Mouse (Mus musculus) ES-Bruce4 (cell line): ENCODE measurements around the gene Cacng2. TPM values are rescaled to one million over a fixed set of nuclear protein-coding genes. Genes with fewer than 3 reads are reported as not detected.
A peak's percentile ranks its signal among the peaks of the same experiment; 100 is the strongest.

Experiments
- H3K27ac ChIP-seq: 2 replicates; pipeline ENCODE4 v1.5.1; 2012; ENCODE audit warnings: low read length, inconsistent platforms; ENCODE audit not compliant: insufficient read depth
- H3K27me3 ChIP-seq: 2 replicates; pipeline ENCODE4 v1.6.1; 2012; ENCODE audit warnings: mild to moderate bottlenecking, low read length, inconsistent platforms; ENCODE audit not compliant: control insufficient read depth, poor library complexity, insufficient read depth, severe bottlenecking
- H3K36me3 ChIP-seq: 2 replicates; pipeline ENCODE4 v1.6.1; 2012; ENCODE audit warnings: inconsistent platforms, mild to moderate bottlenecking, low read length, moderate library complexity; ENCODE audit not compliant: control insufficient read depth, poor library complexity, insufficient read depth, severe bottlenecking
- H3K4me1 ChIP-seq: one replicate; pipeline ENCODE4 v1.8.1; 2011; ENCODE audit warnings: low read length; ENCODE audit not compliant: control insufficient read depth, insufficient read depth
- H3K4me3 ChIP-seq: 2 replicates; pipeline ENCODE4 v1.5.1; 2011; ENCODE audit warnings: low read depth, mild to moderate bottlenecking, low read length
- H3K9ac ChIP-seq: 2 replicates; pipeline ENCODE4 v1.6.1; 2012; ENCODE audit warnings: low read depth, mild to moderate bottlenecking, inconsistent platforms; ENCODE audit not compliant: poor library complexity, severe bottlenecking
- H3K9me3 ChIP-seq: replicated peaks from 2 replicates; pipeline ENCODE4 v1.6.1; 2012; ENCODE audit warnings: mild to moderate bottlenecking, low read length, inconsistent platforms; ENCODE audit not compliant: control insufficient read depth, poor library complexity, insufficient read depth, severe bottlenecking
- CTCF ChIP-seq: IDR thresholded peaks from one replicate; pipeline ENCODE4 v1.8.1; 2011; ENCODE audit warnings: low read depth, low read length
- EP300 ChIP-seq: IDR thresholded peaks from 2 replicates; pipeline ENCODE4 v1.6.1; 2011; ENCODE audit warnings: low read depth, low read length; ENCODE audit not compliant: insufficient read depth
- POLR2A ChIP-seq: IDR thresholded peaks from one replicate; pipeline ENCODE4 v1.8.1; 2011; ENCODE audit warnings: low read length; ENCODE audit not compliant: insufficient read depth
- polyA plus RNA-seq: library from polyadenylated mRNA; stranded (reverse); fragments of >200 nt; gene quantifications from 2 replicates; pipeline ENCODE4 v1.2.4, GENCODE M21; 2011; ENCODE audit warnings: low read depth; ENCODE audit not compliant: missing spikeins, insufficient read depth, insufficient read length

Cacng2 gene
- polyA plus RNA-seq, 1 experiment, result not detected

- TF ChIP-seq POLR2A, result no peak
- Histone ChIP-seq H3K27me3 (no peaks in the 10 kb centered on the region), H3K4me1 (no peaks in the 10 kb centered on the region), H3K4me3 (no peak overlapping the region), H3K36me3 (no peaks in the 10 kb centered on the region), H3K9me3 (no peaks in the 10 kb centered on the region), H3K27ac (no peak overlapping the region), H3K9ac (no peak overlapping the region)
Observed at GRCm38 (mm10) chr15:78080326-78080725, 39.5 kb downstream of the Cacng2 start.

- no peaks in the 10 kb centered on the region for H3K36me3 ChIP-seq
- H3K27ac ChIP-seq, result no peak overlapping the region
Observed at GRCm38 (mm10) chr15:78078776-78079628, 40.8 kb downstream of the Cacng2 start.

GRCm38 (mm10) chr15:78078206-78078605, 41.6 kb downstream of the Cacng2 start:
- Histone ChIP-seq H3K27me3 (no peaks in the 10 kb centered on the region), H3K36me3 (no peaks in the 10 kb centered on the region), H3K9ac (no peak overlapping the region), H3K4me1 (no peaks in the 10 kb centered on the region), H3K4me3 (no peak overlapping the region), H3K27ac (no peak overlapping the region), H3K9me3 (no peaks in the 10 kb centered on the region)
- no peak for TF ChIP-seq POLR2A
- no peak for TF ChIP-seq CTCF
- no peak for TF ChIP-seq EP300

More at GRCm38 (mm10) chr15:78078776-78079628, 40.8 kb downstream of the Cacng2 start:
- H3K4me3 ChIP-seq, result no peak overlapping the region
- H3K27me3 ChIP-seq, result no peaks in the 10 kb centered on the region
- no peak for TF ChIP-seq POLR2A
- TF ChIP-seq EP300, result no peak
- TF ChIP-seq CTCF, result no peak
- no peaks in the 10 kb centered on the region for H3K4me1 ChIP-seq
- H3K9me3 ChIP-seq, result no peaks in the 10 kb centered on the region
- H3K9ac ChIP-seq, result no peak overlapping the region

GRCm38 (mm10) chr15:78075921-78076320, 43.9 kb downstream of the Cacng2 start:
- Histone ChIP-seq H3K27me3 (no peaks in the 10 kb centered on the region), H3K4me3 (no peak overlapping the region), H3K36me3 (no peaks in the 10 kb centered on the region), H3K9ac (no peak overlapping the region), H3K4me1 (no peaks in the 10 kb centered on the region), H3K27ac (no peak overlapping the region), H3K9me3 (no peaks in the 10 kb centered on the region)
- TF ChIP-seq EP300, result no peak
- no peak for TF ChIP-seq CTCF
- no peak for TF ChIP-seq POLR2A

- TF ChIP-seq CTCF, result no peak
- no peak for TF ChIP-seq POLR2A
- TF ChIP-seq EP300, result no peak
- H3K27me3 ChIP-seq, result no peaks in the 10 kb centered on the region
- H3K9ac ChIP-seq, result no peak overlapping the region
- no peaks in the 10 kb centered on the region for H3K9me3 ChIP-seq
- no peaks in the 10 kb centered on the region for H3K36me3 ChIP-seq
- H3K27ac ChIP-seq, result no peak overlapping the region
- H3K4me3 ChIP-seq, result no peak overlapping the region
- no peaks in the 10 kb centered on the region for H3K4me1 ChIP-seq
Observed at GRCm38 (mm10) chr15:78073109-78073508, 46.7 kb downstream of the Cacng2 start.

GRCm38 (mm10) chr15:78066475-78066874, 53.4 kb downstream of the Cacng2 start:
- H3K36me3 ChIP-seq, result no peaks in the 10 kb centered on the region
- no peaks in the 10 kb centered on the region for H3K9me3 ChIP-seq
- no peak overlapping the region for H3K4me3 ChIP-seq
- no peak overlapping the region for H3K9ac ChIP-seq
- H3K27me3 ChIP-seq, result no peaks in the 10 kb centered on the region
- no peaks in the 10 kb centered on the region for H3K4me1 ChIP-seq
- H3K27ac ChIP-seq, result no peak overlapping the region
- TF ChIP-seq POLR2A (no peak), CTCF (no peak), EP300 (peak; percentile 74; the same call in 1 of the 2 replicates)
